Mouse (Mus musculus) hindlimb bud, embryonic 11.5 days (tissue): ENCODE data around the gene AI593442.

Experiments used
- DNase-seq: peaks from one replicate; pipeline ENCODE4 v3.0.0-alpha.2; 2012; ENCODE audit warnings: low read depth, low spot score; ENCODE audit errors: extremely low spot score

Gene AI593442

DNA sequence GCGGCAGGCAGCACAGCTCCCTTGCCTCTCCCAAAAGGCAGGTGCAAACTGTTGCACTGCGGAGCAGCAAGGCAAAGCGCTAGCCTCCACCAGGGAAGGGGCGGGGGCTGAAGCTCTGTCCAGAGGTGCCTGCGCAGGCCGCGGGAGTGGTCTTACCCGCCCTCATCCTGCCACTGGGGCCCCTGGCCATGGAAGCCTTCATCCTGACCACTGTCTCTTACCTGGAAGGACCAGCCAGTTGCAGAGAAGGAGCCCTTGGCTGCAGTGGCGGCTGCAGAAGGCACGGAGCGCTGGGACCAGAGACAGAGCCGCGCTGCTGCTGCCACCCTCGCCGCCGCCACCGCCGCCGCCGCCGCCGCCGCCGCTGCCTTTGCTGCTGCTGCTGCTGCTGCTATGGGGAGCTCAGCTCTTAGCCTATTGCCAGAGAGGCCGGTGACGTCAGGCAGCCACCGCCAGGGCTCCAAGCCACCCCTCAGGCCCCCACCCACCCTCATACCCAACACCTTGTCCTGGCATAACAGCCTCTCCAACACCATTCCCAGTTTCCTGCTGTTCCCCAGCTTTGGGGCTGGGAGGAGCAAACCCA lies at the start of gene AI593442:
AI593442 (minus strand) TSS at position 419 of the 586 bp plus-strand sequence.
- DNase-seq: no peak

DNA sequence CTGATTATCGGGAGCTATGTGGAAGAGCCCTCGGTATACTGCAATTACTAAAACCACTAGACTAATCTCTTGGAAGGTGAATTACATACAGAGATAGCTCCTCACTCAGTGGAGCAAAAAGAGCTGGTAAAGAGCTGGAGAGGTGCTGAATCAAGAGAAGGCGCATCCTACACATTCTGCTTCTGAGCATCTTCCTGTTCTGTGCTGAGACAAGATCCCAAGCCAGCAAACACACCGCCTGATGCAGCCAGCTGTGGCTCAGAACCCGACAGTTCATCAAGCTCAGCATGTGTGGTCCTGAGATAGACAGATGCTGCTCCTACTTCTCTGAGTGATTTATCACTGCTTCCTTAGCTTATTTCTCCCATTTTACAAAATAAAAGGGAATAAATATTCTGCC lies 49.2 kb upstream of the AI593442 start:
- no peak for DNase-seq

- DNase-seq: no peak
Observed at GRCm38 (mm10) chr9:52722626-52723025, 43.0 kb upstream of the AI593442 start.

GRCm38 (mm10) chr9:52719562-52719961 lies 40.0 kb upstream of the AI593442 start:
- no peak for DNase-seq

- DNase-seq: no peak
Observed at GRCm38 (mm10) chr9:52680036-52680435, 456 bp upstream of the AI593442 start.

- DNase-seq: no peak
Observed at GRCm38 (mm10) chr9:52678839-52679215, 753 bp downstream of the AI593442 start.

GRCm38 (mm10) chr9:52678179-52678838 lies 1.3 kb downstream of the AI593442 start:
- DNase-seq: no peak

GRCm38 (mm10) chr9:52676587-52676986 lies 3.0 kb downstream of the AI593442 start:
- peak; percentile 20 for DNase-seq

DNA sequence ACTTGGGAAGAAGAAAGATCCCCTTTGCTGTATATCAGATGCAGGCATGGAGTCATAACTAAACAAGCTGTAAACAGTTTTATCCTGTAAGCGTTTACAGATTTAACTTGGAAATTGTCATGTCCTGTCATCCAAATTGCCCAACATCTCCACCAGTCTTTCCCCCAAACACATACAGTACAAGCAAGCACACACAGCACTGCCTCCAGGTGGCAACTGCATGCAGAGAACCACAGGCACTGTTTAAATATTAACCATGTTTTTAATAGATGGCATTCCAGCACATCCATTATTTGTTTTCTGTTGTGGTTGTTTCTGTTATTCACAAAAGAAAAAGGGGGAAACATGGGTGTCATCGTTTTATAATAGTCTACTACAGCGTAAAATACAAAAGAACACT lies 3.6 kb downstream of the AI593442 start:
- DNase-seq: no peak

DNA sequence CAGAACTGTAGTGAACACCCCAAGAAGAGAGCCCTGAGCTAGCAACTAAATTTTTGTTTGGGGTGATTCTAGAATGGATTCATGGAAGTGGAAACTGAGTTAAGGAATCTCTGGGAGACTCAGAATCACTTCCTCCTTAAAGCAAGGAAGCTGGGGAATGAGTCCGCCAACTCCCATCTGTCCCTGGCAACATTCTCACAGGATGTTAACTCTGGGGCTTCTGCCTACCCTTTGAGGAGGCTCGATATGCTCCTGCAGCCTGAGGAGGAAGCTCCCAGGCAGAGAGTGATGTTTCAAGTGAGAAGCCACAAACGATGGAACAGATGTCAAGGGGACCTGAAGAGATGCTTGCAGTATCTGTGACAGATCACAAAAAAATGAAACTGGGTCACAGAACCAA lies 18.2 kb downstream of the AI593442 start:
- no peak for DNase-seq

GRCm38 (mm10) chr9:52650341-52650951 lies 29.1 kb downstream of the AI593442 start:
- no peak for DNase-seq

DNA sequence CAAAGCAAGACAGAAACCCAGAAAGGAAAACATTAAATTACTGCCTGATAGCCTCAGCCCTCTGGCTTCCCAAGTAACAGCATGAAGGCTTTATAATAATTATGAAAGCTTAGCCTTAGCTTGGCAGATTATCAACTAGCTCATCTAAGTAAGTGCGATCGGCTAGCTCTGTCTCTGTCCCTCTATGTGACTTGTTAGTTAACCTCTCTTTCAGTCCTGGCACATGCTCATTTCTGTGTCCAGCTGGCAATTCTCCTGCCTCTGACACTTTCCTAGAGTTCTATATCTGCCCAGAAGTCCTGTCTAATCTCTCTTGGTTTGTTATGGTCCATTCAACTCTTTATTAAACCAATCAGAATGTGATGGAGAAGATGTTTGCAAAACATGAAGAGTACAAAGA lies 34.3 kb downstream of the AI593442 start:
- no peak for DNase-seq

- DNase-seq: no peak
Observed at GRCm38 (mm10) chr9:52644626-52645025, 35.0 kb downstream of the AI593442 start.

- no peak for DNase-seq
Observed at GRCm38 (mm10) chr9:52644156-52644555, 35.4 kb downstream of the AI593442 start.

GRCm38 (mm10) chr9:52635991-52636390 lies 43.6 kb downstream of the AI593442 start:
- no peak for DNase-seq

GRCm38 (mm10) chr9:52623926-52624325 lies 55.7 kb downstream of the AI593442 start:
- DNase-seq: no peak
